Mouse (Mus musculus) hindbrain, embryonic 10.5 days (tissue): Measurements from ENCODE around the gene Supt6. TPM values are rescaled to one million over a fixed set of nuclear protein-coding genes. Genes with fewer than 3 reads are reported as not detected.
"Not testable (repeated sequence)": the region's sequence is repeated elsewhere in the genome, so short reads cannot be mapped to it uniquely, and the experiment has no call there.

Source experiments
- DNase-seq: peaks from one replicate; pipeline ENCODE4 v3.0.0-alpha.2; 2017; ENCODE audit warnings: low spot score
- H3K27ac ChIP-seq: fragments of 300-500 bp; sonication (generic); 2 replicates; pipeline ENCODE4 v1.5.1; 2016; ENCODE audit warnings: mild to moderate bottlenecking, moderate library complexity
- H3K27me3 ChIP-seq: fragments of 300-500 bp; sonication (generic); 2 replicates; pipeline ENCODE4 v1.6.1; 2016; ENCODE audit warnings: mild to moderate bottlenecking; ENCODE audit not compliant: poor library complexity, insufficient read depth, severe bottlenecking
- H3K36me3 ChIP-seq: fragments of 300-500 bp; sonication (generic); 2 replicates; pipeline ENCODE4 v1.6.1; 2016; ENCODE audit warnings: mild to moderate bottlenecking, moderate library complexity
- H3K4me1 ChIP-seq: fragments of 300-500 bp; sonication (generic); replicated peaks from 2 replicates; pipeline ENCODE4 v1.6.1; 2016; ENCODE audit warnings: mild to moderate bottlenecking
- H3K4me3 ChIP-seq: fragments of 300-500 bp; sonication (generic); 2 replicates; pipeline ENCODE4 v1.5.1; 2016; ENCODE audit warnings: mild to moderate bottlenecking, moderate library complexity
- H3K9me3 ChIP-seq: fragments of 300-500 bp; sonication (generic); 2 replicates; pipeline ENCODE4 v1.6.1; 2016; ENCODE audit warnings: mild to moderate bottlenecking, moderate library complexity
- WGBS: fragments of 180-500 bp; shearing (Covaris S2); methylation state at CpG from one replicate; pipeline ENCODE4 v1.1.7; 2016; 5-methylcytosine and 5-hydroxymethylcytosine counted together
- polyA plus RNA-seq: library from polyadenylated mRNA; unstranded; fragments of >200 nt; fragmentation: Nextera tagmentation; extraction: Ambion mirVana; gene quantifications from 2 replicates; pipeline ENCODE4 v1.2.1, GENCODE M21; 2016

The Supt6 gene
- polyA plus RNA-seq = 35.0 and 36.3 TPM in 2 replicates

- Histone ChIP-seq H3K9me3 (no peaks in the 10 kb centered on the region), H3K27me3 (no peaks in the 10 kb centered on the region), H3K4me1 (peaks cover 37% of the 10 kb centered on the region), H3K4me3 (peak within 1 kb of the TSS; percentile 99), H3K36me3 (peaks cover 26% of the 10 kb centered on the region), H3K27ac (peak within 1 kb of the TSS; percentile 95)
- under 1% methylated on average over 50 of the region's 50 CpGs for WGBS
- DNase-seq = peak; percentile 96
Observed at GRCm38 (mm10) chr11:78245627-78246317, at the start of gene Supt6, which contains the start of gene Sdf2. TSS of gene Supt6 (minus strand) at chr11:78245987. TSS of gene Sdf2 (plus strand) at chr11:78245746.

GRCm38 (mm10) chr11:78294585-78294984 is 48.8 kb upstream of the Supt6 start:
- Histone ChIP-seq H3K36me3 (peaks cover 47% of the 10 kb centered on the region), H3K4me1 (no peaks in the 10 kb centered on the region), H3K9me3 (no peaks in the 10 kb centered on the region), H3K4me3 (no peak overlapping the region), H3K27me3 (no peaks in the 10 kb centered on the region), H3K27ac (no peak overlapping the region)
- DNase-seq = no peak
- WGBS = 92% methylated on average over 6 of the region's 6 CpGs

- Histone ChIP-seq H3K9me3 (no peaks in the 10 kb centered on the region), H3K4me1 (no peaks in the 10 kb centered on the region), H3K36me3 (peaks cover 86% of the 10 kb centered on the region), H3K4me3 (no peak within 1 kb of the TSS), H3K27ac (no peak within 1 kb of the TSS), H3K27me3 (no peaks in the 10 kb centered on the region)
- no peak for DNase-seq
- WGBS = 89% methylated on average over 4 of the region's 4 CpGs
Observed at GRCm38 (mm10) chr11:78290654-78291053, 44.9 kb upstream of the Supt6 start, which contains the start of gene BC030499. TSS of gene BC030499 (plus strand) at chr11:78290841.

DNA sequence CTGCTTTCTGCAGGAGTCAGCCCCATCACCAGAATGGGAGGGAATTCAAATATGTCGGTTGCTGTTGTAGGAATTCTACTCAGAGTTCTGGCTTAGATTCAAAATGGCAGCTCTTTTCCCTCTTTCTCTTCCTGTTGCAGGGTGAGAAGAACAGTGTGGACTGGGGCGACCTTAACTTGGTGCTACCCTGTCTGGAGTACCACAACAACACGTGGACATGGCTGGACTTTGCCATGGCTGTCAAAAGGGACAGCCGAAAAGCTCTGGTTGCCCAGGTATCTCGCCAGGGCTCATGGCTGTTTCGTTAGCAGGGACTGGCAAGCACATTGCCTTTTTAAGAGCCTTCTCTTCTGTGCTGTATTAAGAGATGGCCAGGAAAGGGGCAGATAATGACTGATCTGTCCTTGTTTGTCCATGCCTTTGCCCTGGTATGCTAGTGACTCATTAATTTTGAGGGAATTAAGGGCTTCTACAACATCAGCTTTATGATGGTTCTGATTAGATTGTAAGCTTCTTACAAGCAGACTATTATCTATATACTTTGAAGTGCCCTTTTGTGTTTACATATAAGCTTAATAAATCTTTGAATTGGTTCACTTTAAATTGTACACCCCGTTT is 43.5 kb upstream of the Supt6 start:
- no peak for DNase-seq
- H3K36me3 ChIP-seq = peaks cover 96% of the 10 kb centered on the region
- H3K27me3 ChIP-seq = no peaks in the 10 kb centered on the region
- H3K4me3 ChIP-seq = no peak overlapping the region
- no peak overlapping the region for H3K27ac ChIP-seq
- no peaks in the 10 kb centered on the region for H3K9me3 ChIP-seq
- 94% methylated on average over 7 of the region's 7 CpGs for WGBS
- H3K4me1 ChIP-seq = no peaks in the 10 kb centered on the region

DNA sequence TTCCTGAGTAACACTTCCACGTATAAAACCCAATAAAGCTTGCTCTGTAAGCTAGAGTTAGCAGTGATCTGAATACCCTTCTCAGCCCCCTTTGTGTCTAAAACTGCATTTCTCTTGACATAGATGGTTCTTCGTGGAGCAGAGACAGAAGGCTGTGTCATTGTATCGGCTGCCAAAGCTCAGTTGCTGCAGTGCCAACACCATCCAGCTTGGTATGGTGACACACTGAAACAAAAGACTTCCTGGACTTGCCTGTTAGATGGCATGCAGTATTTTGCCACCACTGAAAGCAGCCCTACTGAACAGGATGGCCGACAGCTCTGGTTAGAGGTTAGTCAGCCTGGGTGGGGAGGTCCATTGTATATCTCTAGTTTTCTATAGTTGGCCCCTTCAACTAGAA is 33.8 kb upstream of the Supt6 start:
- DNase-seq = no peak
- Histone ChIP-seq H3K9me3 (no peaks in the 10 kb centered on the region), H3K27ac (no peak overlapping the region), H3K36me3 (peaks cover 100% of the 10 kb centered on the region), H3K4me3 (no peak overlapping the region), H3K27me3 (no peaks in the 10 kb centered on the region), H3K4me1 (no peaks in the 10 kb centered on the region)
- WGBS = 91% methylated on average over 4 of the region's 4 CpGs

GRCm38 (mm10) chr11:78278853-78279252 is 33.1 kb upstream of the Supt6 start:
- Histone ChIP-seq H3K4me1 (no peaks in the 10 kb centered on the region), H3K36me3 (peaks cover 100% of the 10 kb centered on the region), H3K9me3 (no peaks in the 10 kb centered on the region), H3K27ac (no peak overlapping the region), H3K27me3 (no peaks in the 10 kb centered on the region), H3K4me3 (no peak overlapping the region)
- WGBS = 92% methylated on average over 7 of the region's 7 CpGs
- DNase-seq = no peak

DNA sequence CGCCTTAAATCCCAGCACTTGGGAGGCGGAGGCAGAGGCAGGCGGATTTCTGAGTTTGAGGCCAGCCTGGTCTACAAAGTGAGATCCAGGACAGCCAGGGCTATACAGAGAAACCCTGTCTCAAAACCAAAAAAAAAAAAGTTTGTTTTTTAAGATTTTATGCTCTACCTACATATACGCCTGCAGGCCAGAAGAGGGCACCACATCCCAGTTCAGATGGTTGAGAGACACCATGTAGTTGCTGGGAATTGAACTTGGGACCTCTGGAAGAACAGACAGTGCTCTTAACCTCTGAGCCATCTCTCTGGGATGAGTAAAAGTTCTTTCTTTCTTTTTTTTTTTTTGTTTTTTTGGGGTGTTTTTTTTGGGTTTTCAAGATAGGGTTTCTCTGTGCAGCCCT is 30.4 kb upstream of the Supt6 start:
- H3K9me3 ChIP-seq, H3K4me3 ChIP-seq, DNase-seq, H3K4me1 ChIP-seq, H3K27me3 ChIP-seq, H3K27ac ChIP-seq: not testable (repeated sequence)
- H3K36me3 ChIP-seq = peaks cover 100% of the 10 kb centered on the region
- whole genome bisulfite sequencing = 93% methylated on average over 4 of the region's 4 CpGs

GRCm38 (mm10) chr11:78275596-78275995 is 29.8 kb upstream of the Supt6 start:
- WGBS = 94% methylated on average over 1 of the region's 1 CpGs

GRCm38 (mm10) chr11:78271986-78272385 is 26.2 kb upstream of the Supt6 start:
- WGBS = 91% methylated on average over 13 of the region's 13 CpGs
- Histone ChIP-seq H3K9me3 (no peaks in the 10 kb centered on the region), H3K27me3 (no peaks in the 10 kb centered on the region), H3K4me1 (no peaks in the 10 kb centered on the region), H3K27ac (no peak overlapping the region), H3K36me3 (peaks cover 99% of the 10 kb centered on the region), H3K4me3 (no peak overlapping the region)
- no peak for DNase-seq

More at GRCm38 (mm10) chr11:78275596-78275995, 29.8 kb upstream of the Supt6 start:
- DNase-seq = no peak
- Histone ChIP-seq H3K4me1 (no peaks in the 10 kb centered on the region), H3K27ac (no peak overlapping the region), H3K9me3 (no peaks in the 10 kb centered on the region), H3K27me3 (no peaks in the 10 kb centered on the region), H3K36me3 (peaks cover 100% of the 10 kb centered on the region), H3K4me3 (no peak overlapping the region)

- WGBS = 94% methylated on average over 6 of the region's 6 CpGs
- peaks cover 7% of the 10 kb centered on the region for H3K4me1 ChIP-seq
- H3K27ac ChIP-seq = no peak overlapping the region
- no peak for DNase-seq
- H3K4me3 ChIP-seq = no peak overlapping the region
- no peaks in the 10 kb centered on the region for H3K9me3 ChIP-seq
- H3K27me3 ChIP-seq = peaks cover 3% of the 10 kb centered on the region; the same call in 1 of the 2 replicates
- H3K36me3 ChIP-seq = peaks cover 74% of the 10 kb centered on the region
Observed at GRCm38 (mm10) chr11:78265571-78265970, 19.8 kb upstream of the Supt6 start.

- no peaks in the 10 kb centered on the region for H3K9me3 ChIP-seq
- peaks cover 7% of the 10 kb centered on the region for H3K4me1 ChIP-seq
- H3K36me3 ChIP-seq = peaks cover 45% of the 10 kb centered on the region
- peak overlapping the region; percentile 92 for H3K4me3 ChIP-seq
- H3K27ac ChIP-seq = no peak overlapping the region
- H3K27me3 ChIP-seq = peaks cover 21% of the 10 kb centered on the region
- DNase-seq = peak; percentile 63
- WGBS = 5% methylated on average over 8 of the region's 8 CpGs
Observed at GRCm38 (mm10) chr11:78262550-78262949, 16.8 kb upstream of the Supt6 start.

DNA sequence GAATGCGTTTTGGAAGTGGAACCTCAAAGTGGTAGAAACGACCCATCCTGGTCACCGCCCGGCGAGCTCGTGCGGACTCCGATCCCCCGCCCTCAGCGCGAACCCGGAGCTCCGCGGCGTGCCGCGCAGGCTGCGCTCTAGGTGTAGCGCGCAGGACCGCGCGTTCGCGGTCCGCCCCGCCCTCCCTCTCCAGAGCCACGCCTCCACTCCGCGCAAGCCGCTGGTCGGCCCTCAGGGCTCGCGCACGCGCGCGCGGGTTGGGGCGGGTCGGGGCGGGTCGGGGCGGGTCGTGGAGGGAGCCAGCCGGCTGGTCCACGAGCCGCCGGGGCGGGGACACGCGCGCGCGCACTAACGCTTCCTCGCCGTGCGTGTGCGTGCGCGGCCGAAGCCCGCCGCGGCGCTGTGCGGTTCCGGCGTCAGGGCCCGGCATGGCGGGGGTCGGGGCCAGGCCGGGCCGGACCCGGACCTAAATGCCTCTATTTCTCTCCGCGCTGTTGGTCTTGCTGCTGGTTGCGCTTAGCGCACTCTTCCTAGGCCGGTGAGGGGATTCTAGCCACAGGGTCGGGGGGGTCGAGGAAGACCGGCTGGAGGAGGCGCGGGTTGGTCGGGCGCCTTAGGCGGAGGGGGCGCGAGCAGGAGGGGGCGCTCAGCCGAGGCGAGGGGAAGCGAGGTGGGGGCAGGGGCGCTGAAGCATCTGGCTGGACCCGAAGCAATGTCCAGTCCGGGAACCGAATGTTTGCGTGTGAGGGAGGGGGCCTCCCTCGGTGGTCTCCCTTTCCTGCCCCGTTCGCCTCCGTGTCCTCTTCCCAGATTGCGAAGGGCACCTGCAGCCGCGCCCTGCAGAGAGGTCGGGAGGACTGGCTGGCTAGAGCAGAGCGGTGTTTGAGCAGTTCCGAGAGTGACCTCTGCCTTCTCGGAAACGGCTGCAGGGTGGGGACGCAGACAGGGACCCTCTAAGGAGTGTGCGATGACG is 15.9 kb upstream of the Supt6 start, which contains the start of gene 2610507B11Rik:
Gene 2610507B11Rik, plus strand, starts transcription at position 373 of the 973 bp plus-strand sequence.
- Histone ChIP-seq H3K36me3 (peaks cover 36% of the 10 kb centered on the region), H3K4me3 (peak within 1 kb of the TSS; percentile 92), H3K27ac (peak within 1 kb of the TSS; percentile 92), H3K4me1 (peaks cover 7% of the 10 kb centered on the region), H3K9me3 (no peaks in the 10 kb centered on the region), H3K27me3 (peaks cover 21% of the 10 kb centered on the region)
- under 1% methylated on average over 115 of the region's 115 CpGs for WGBS
- DNase-seq = peak; percentile 93
